Mouse (Mus musculus) limb, embryonic 14.5 days (tissue): ENCODE measurements around the gene Rbm34. TPM values are rescaled to one million over a fixed set of nuclear protein-coding genes. Genes with fewer than 3 reads are reported as not detected.
"Not testable (repeated sequence)": the region's sequence is repeated elsewhere in the genome, so short reads cannot be mapped to it uniquely, and the experiment has no call there.

Experiments
- ATAC-seq: fragments of 200-750 bp; cut with Nextera tagmentation; 2 replicates; pipeline ENCODE4 v1.8.0; 2017; ENCODE audit warnings: low read depth, moderate number of reproducible peaks, moderate TSS enrichment; ENCODE audit not compliant: low FRiP score
- DNase-seq: peaks from one replicate; pipeline ENCODE4 v3.0.0-alpha.2; 2015; ENCODE audit warnings: low spot score
- H3K27ac ChIP-seq: fragments of 300-500 bp; sonication (generic); replicated peaks from 2 replicates; pipeline ENCODE4 v1.5.1; 2014; ENCODE audit warnings: low read depth, mild to moderate bottlenecking, low read length, moderate library complexity, mixed read lengths
- H3K27me3 ChIP-seq: fragments of 300-500 bp; sonication (generic); 2 replicates; pipeline ENCODE4 v1.6.1; 2014; ENCODE audit warnings: low read length, mixed read lengths; ENCODE audit not compliant: control insufficient read depth, insufficient read depth
- H3K36me3 ChIP-seq: fragments of 300-500 bp; sonication (generic); 2 replicates; pipeline ENCODE4 v1.6.1; 2014; ENCODE audit warnings: mild to moderate bottlenecking, low read length, moderate library complexity, mixed read lengths; ENCODE audit not compliant: control insufficient read depth, insufficient read depth
- H3K4me1 ChIP-seq: fragments of 300-500 bp; sonication (generic); 2 replicates; pipeline ENCODE4 v1.6.1; 2014; ENCODE audit warnings: antibody characterized with exemption, low read length, mixed read lengths; ENCODE audit not compliant: control insufficient read depth, insufficient read depth
- H3K4me2 ChIP-seq: fragments of 300-500 bp; sonication (generic); replicated peaks from 2 replicates; pipeline ENCODE4 v1.6.1; 2014; ENCODE audit warnings: low read depth, mild to moderate bottlenecking, low read length, moderate library complexity; ENCODE audit not compliant: severe bottlenecking
- H3K4me3 ChIP-seq: fragments of 300-500 bp; sonication (generic); replicated peaks from 2 replicates; pipeline ENCODE4 v1.5.1; 2014; ENCODE audit warnings: low read length
- H3K9ac ChIP-seq: fragments of 300-500 bp; sonication (generic); 2 replicates; pipeline ENCODE4 v1.6.1; 2014; ENCODE audit warnings: mild to moderate bottlenecking, low read depth, low read length, moderate library complexity; ENCODE audit not compliant: severe bottlenecking
- H3K9me3 ChIP-seq: fragments of 300-500 bp; sonication (generic); 2 replicates; pipeline ENCODE4 v1.6.1; 2016; ENCODE audit warnings: low read length; ENCODE audit not compliant: control insufficient read depth
- POLR2A ChIP-seq: fragments of 200-500 bp; IDR thresholded peaks from 2 replicates; pipeline ENCODE4 v1.8.0; 2012; ENCODE audit warnings: inconsistent platforms, mild to moderate bottlenecking, moderate library complexity, borderline replicate concordance; ENCODE audit not compliant: insufficient read depth, insufficient read length; ENCODE audit errors: extremely low read depth
- WGBS: fragments of 180-500 bp; shearing (Covaris S2); extraction: QIAGEN DNeasy Blood & Tissue Kit; methylation state at CpG from one replicate; pipeline ENCODE4 v1.1.7; 2014; 5-methylcytosine and 5-hydroxymethylcytosine counted together
- polyA plus RNA-seq, 2 experiments: library from polyadenylated mRNA; depleted of rRNA in 1 of 2; stranded (reverse) in 1 of 2; unstranded in 1 of 2; fragments of >200 nt; fragmentation: Nextera tagmentation in 1 of 2; extraction: Ambion mirVana in 1 of 2; gene quantifications; 2 replicates each; pipeline versions ENCODE4 v1.2.1 to v1.2.3; 2012 to 2014

Rbm34 gene
- polyA plus RNA-seq, 2 experiments = 12.8 to 25.9 TPM

DNA sequence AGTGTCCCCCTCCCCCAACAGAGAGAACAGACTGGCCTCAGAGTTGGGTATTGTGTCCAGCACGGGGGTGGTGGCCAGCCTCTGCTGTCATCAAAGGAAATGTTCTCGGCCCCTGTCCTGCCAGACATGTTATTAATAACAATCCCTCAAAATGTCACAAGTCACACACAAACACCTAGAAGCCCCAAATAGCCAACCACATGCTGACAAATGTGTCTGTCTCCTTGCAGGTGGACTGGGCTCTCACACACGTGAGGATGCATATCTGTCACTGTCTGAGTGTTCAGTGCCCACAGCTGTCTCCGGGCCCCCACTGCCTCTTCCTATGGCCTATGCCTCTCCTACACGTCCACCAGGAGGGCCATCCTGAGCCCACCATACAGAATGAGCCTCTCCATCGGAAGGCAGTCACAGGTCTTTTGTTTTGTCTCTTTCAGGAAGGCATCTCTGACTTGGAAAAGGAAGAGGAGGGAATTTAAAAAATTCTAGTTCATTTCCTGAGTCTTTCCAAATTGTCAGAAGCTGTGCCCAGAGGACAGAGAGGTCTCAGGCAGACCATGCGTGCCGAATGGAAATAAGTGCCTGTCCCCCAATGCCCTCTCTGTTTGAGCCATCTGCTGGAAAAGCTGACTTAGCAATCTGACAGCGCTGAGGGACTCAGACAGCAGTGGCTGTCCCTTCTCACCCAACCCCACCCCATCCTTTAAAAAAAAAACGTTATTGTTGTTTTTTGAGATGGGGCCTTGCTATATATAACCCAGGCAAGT, 56.1 kb downstream of the Rbm34 start:
- no peak for ATAC-seq
- Histone ChIP-seq H3K4me1 (peaks cover 19% of the 10 kb centered on the region; the same call in 1 of the 2 replicates), H3K9me3 (no peaks in the 10 kb centered on the region), H3K4me2 (no peak overlapping the region), H3K27me3 (no peaks in the 10 kb centered on the region), H3K27ac (no peak overlapping the region), H3K36me3 (no peaks in the 10 kb centered on the region), H3K9ac (no peak overlapping the region), H3K4me3 (no peak overlapping the region)
- WGBS = 52% methylated on average over 10 of the region's 10 CpGs
- TF ChIP-seq POLR2A = no peak
- DNase-seq = no peak

DNA sequence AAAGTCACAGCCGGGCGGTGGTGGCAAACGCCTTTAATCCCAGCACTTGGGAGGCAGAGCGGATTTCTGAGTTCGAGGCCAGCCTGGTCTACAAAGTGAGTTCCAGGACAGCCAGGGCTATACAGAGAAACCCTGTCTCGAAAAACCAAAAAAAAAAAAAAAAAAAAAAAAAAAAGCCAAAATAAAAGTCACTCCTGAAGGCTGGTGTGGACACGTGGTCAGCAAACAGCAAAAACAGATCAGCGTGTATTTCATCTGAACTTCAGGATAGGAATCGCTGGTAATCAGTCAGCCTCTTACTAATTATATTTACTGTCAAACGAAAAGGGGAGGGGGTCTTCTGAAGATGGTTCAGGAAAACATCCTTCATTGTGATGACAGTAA, 56.8 kb downstream of the Rbm34 start:
- not testable (repeated sequence) for H3K4me3 ChIP-seq, DNase-seq, H3K9me3 ChIP-seq, ATAC-seq, H3K36me3 ChIP-seq, H3K9ac ChIP-seq, H3K27ac ChIP-seq, H3K27me3 ChIP-seq, H3K4me2 ChIP-seq
- WGBS = 62% methylated on average over 9 of the region's 10 CpGs
- H3K4me1 ChIP-seq = peaks cover 25% of the 10 kb centered on the region; the same call in 1 of the 2 replicates

DNA sequence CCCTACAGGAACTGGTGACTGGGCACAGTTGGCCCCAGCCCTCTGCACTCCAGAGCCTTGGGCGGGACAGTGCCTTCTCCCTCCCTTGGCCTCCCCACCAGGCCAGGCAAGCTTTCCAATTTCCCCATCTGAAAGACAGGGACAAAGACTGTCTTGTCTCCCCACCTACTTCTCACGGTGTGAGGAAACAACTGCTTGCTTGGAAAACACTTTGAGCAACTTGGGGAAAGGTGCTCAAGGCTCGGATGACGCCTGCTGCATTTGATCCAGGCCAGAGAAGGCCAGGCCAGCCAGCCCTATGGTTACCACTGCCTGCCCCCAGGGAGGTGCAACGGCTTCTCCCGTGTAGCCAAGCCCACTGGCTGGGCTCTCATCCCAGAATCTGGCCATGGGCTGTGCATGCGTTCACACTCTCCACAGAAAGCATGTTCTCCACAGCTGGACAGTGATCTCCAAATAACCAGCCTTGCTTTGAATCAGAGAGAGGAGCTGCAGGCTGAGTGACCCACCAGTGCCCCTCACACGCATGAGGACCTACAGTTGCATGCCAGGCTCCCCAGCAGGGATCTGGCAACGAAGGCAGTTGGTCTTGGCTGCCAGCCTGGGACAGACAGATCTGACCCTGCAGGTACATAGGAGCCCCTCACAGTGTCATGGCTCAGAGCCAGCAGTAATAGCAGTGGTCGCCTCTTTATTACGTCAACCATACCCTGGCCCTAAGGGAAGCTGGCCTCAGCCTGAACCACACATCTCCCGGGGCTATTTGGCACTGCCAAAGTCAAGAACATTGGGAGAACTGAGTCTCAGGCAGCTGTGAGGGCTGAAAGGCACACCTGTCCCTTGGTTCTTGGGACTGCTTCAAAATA, 57.4 kb downstream of the Rbm34 start:
- Histone ChIP-seq H3K4me1 (peaks cover 26% of the 10 kb centered on the region; the same call in 1 of the 2 replicates), H3K27ac (peak overlapping the region; percentile 65), H3K27me3 (no peaks in the 10 kb centered on the region), H3K4me3 (no peak overlapping the region), H3K9me3 (no peaks in the 10 kb centered on the region), H3K4me2 (no peak overlapping the region), H3K9ac (no peak overlapping the region), H3K36me3 (no peaks in the 10 kb centered on the region)
- peak; percentile 32 for ATAC-seq
- 19% methylated on average over 12 of the region's 12 CpGs for WGBS
- no peak for TF ChIP-seq POLR2A
- DNase-seq = peak; percentile 70

DNA sequence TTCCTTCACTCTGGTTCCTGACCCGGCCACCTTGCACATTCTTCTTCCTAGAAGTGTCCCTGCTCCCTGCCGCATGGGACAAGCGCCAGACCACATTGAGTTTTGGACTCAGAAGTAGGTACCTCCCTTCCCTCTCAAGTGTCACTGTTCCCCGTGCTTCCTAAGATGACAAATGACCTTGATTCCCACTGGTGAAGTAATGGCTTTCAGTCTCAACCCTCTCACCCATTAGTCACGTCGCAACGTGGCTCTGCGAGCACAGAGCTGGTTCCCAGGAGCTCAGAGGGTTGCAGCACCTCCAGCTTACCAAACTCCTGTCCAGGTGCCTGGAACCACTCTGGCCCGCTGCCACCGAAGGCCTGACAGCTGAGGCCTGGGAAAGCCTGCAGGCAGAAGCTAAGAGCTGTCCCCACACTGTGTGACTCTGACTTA, 61.5 kb downstream of the Rbm34 start:
- Histone ChIP-seq H3K27me3 (no peaks in the 10 kb centered on the region), H3K4me2 (no peak overlapping the region), H3K9me3 (no peaks in the 10 kb centered on the region), H3K9ac (no peak overlapping the region), H3K4me3 (no peak overlapping the region), H3K36me3 (no peaks in the 10 kb centered on the region), H3K4me1 (peaks cover 19% of the 10 kb centered on the region; the same call in 1 of the 2 replicates), H3K27ac (no peak overlapping the region)
- DNase-seq (no peak), ATAC-seq (no peak)
- no peak for TF ChIP-seq POLR2A
- 56% methylated on average over 10 of the region's 10 CpGs for whole genome bisulfite sequencing

DNA sequence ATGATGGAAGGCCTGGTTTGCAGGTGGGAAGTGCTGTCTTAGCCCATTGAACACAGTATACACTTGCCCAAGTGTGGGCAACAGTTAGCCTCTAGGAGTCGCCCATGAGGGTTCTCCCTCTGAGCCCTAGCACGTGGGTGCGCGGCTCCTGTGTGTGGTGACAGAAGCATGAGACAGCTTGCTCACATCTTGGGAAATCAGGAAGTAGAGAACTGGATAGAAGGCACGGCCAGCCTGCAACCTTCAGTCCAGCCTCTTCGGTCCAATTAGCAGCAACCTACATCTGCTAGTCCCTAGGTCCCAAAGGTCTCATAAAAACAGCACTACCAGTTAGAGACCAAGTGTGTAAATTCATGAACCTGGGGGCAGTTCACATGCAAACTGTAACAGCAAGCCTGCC, 62.1 kb downstream of the Rbm34 start:
- Histone ChIP-seq H3K4me1 (peaks cover 19% of the 10 kb centered on the region; the same call in 1 of the 2 replicates), H3K36me3 (no peaks in the 10 kb centered on the region), H3K9me3 (no peaks in the 10 kb centered on the region), H3K4me3 (no peak overlapping the region), H3K27ac (no peak overlapping the region), H3K27me3 (no peaks in the 10 kb centered on the region), H3K9ac (no peak overlapping the region), H3K4me2 (no peak overlapping the region)
- no peak for DNase-seq
- ATAC-seq = no peak
- TF ChIP-seq POLR2A = no peak
- 54% methylated on average over 6 of the region's 6 CpGs for WGBS
